Mouse (Mus musculus): ENCODE results near the gene Plxnb1.

Gene Plxnb1

GRCm38 (mm10) chr9:109161941-109162340, 66.8 kb downstream of the Plxnb1 start, which contains the start of gene Fbxw21:
Gene Fbxw21, minus strand, starts transcription at chr9:109162041.
- DNase-seq (ENCODE audit: low spot score) = no peak

GRCm38 (mm10) chr9:109167316-109167715, 72.1 kb downstream of the Plxnb1 start:
- no peak for DNase-seq (ENCODE audit: low spot score)

Measured in layer of hippocampus, adult 9-10 months (tissue).